In genomic region chr14:72709091-72709709, GRCm38 (mm10) we compare ENCODE assay signal across 8 mouse cellular contexts. TPM values are rescaled to one million over a fixed set of nuclear protein-coding genes. Genes with fewer than 3 reads are reported as not detected.
DNase-seq lines count a peak whose midpoint lies in the region; ATAC-seq and TF ChIP-seq lines count a peak whose summit lies in the region.

No protein-coding gene starts in this region.

- TF ChIP-seq RAD21 in MEL (IDR thresholded peaks at IDR 0.05; ENCODE audit: low read depth, low read length): no peak

- WGBS in intestine, embryonic 14.5 days: under 1% methylated on average over 51 of the region's 70 CpGs
- under 1% methylated on average over 43 of the region's 70 CpGs for WGBS in liver, embryonic 16.5 days (ENCODE audit: insufficient replicate concordance)
- WGBS in neural tube, embryonic 14.5 days: under 1% methylated on average over 64 of the region's 70 CpGs

- H3K9me3 ChIP-seq in MEL (replicated peaks; ENCODE audit: insufficient read depth, low read length): no peaks in the 10 kb centered on the region
- no peaks in the 10 kb centered on the region for H3K9me3 ChIP-seq in intestine, embryonic 14.5 days (ENCODE audit: control insufficient read depth, low read length)
- no peaks in the 10 kb centered on the region for H3K9me3 ChIP-seq in liver, embryonic 16.5 days (replicated peaks; ENCODE audit: control insufficient read depth, low read length)
- H3K9me3 ChIP-seq in neural tube, embryonic 14.5 days (ENCODE audit: control insufficient read depth, low read length): no peaks in the 10 kb centered on the region

- H3K27me3 ChIP-seq in MEL (ENCODE audit: control insufficient read depth in 1 of 2, insufficient read depth in 2 of 2, low read length in 2 of 2): no peaks in the 10 kb centered on the region
- peaks cover 9% of the 10 kb centered on the region; the same call in 1 of the 2 replicates for H3K27me3 ChIP-seq in intestine, embryonic 14.5 days (replicated peaks; ENCODE audit: control insufficient read depth, insufficient read depth, low read length)
- peaks cover 20% of the 10 kb centered on the region for H3K27me3 ChIP-seq in liver, embryonic 16.5 days (ENCODE audit: control insufficient read depth, insufficient read depth, low read depth, low read length)
- no peaks in the 10 kb centered on the region for H3K27me3 ChIP-seq in neural tube, embryonic 14.5 days (ENCODE audit: control insufficient read depth, insufficient read depth, low read length)

- H3K4me3 ChIP-seq in MEL (ENCODE audit: control insufficient read depth in 1 of 2, insufficient read depth in 1 of 2, low read depth in 2 of 2, low read length in 2 of 2): peak overlapping the region; percentile 71 to 89
- H3K4me3 ChIP-seq in intestine, embryonic 14.5 days (ENCODE audit: low read depth, low read length): peak overlapping the region; percentile 87
- H3K4me3 ChIP-seq in liver, embryonic 16.5 days (ENCODE audit: low read depth, low read length): peak overlapping the region; percentile 86
- peak overlapping the region; percentile 90 for H3K4me3 ChIP-seq in neural tube, embryonic 14.5 days (ENCODE audit: low read depth, low read length)

- peak overlapping the region; percentile 75 for H3K4me2 ChIP-seq in intestine, embryonic 14.5 days (ENCODE audit: low read length)
- H3K4me2 ChIP-seq in liver, embryonic 16.5 days (ENCODE audit: low read depth, low read length): peak overlapping the region; percentile 86
- peak overlapping the region; percentile 69 for H3K4me2 ChIP-seq in neural tube, embryonic 14.5 days (ENCODE audit: low read depth, low read length)

- peak overlapping the region; percentile 93 for H3K9ac ChIP-seq in MEL (ENCODE audit: control insufficient read depth, low read depth, low read length, poor library complexity, severe bottlenecking)
- H3K9ac ChIP-seq in intestine, embryonic 14.5 days (ENCODE audit: low read length): peak overlapping the region; percentile 91
- peak overlapping the region; percentile 87 for H3K9ac ChIP-seq in liver, embryonic 16.5 days (ENCODE audit: low read depth, low read length)
- H3K9ac ChIP-seq in neural tube, embryonic 14.5 days (replicated peaks; ENCODE audit: low read depth, low read length): peak overlapping the region; percentile 86

- H3K36me3 ChIP-seq in MEL (ENCODE audit: control insufficient read depth in 1 of 2, insufficient read depth in 2 of 2, low read length in 2 of 2): peaks cover 0 to 2% of the 10 kb centered on the region in 2 experiments; a peak in 1 of 4 replicates
- no peaks in the 10 kb centered on the region for H3K36me3 ChIP-seq in intestine, embryonic 14.5 days (ENCODE audit: control insufficient read depth, insufficient read depth, low read length)
- no peaks in the 10 kb centered on the region for H3K36me3 ChIP-seq in liver, embryonic 16.5 days (ENCODE audit: control insufficient read depth, insufficient read depth)
- H3K36me3 ChIP-seq in neural tube, embryonic 14.5 days (ENCODE audit: control insufficient read depth, insufficient read depth, low read length): no peaks in the 10 kb centered on the region

- TF ChIP-seq CTCF in MEL (IDR thresholded peaks at IDR 0.05 in 2 of 3, conservative IDR thresholded peaks at IDR 0.05 in 1 of 3; ENCODE audit: control insufficient read depth in 1 of 3, insufficient read depth in 1 of 3, low read depth in 2 of 3, low read length in 3 of 3, poor library complexity in 1 of 3, severe bottlenecking in 1 of 3): no peak

- DNase-seq in kidney, adult 11 months: peak; percentile 58
- no peak for DNase-seq in kidney, postnatal 4 days
- DNase-seq in MEL (ENCODE audit: low read depth, low spot score): peak; percentile 30
- DNase-seq in embryo, embryonic 11.5 days (ENCODE audit: low read depth, low spot score): peak; percentile 13
- no peak for DNase-seq in intestine, embryonic 14.5 days (ENCODE audit: low spot score)
- peak; percentile 70 for DNase-seq in yolk sac, embryonic 10.5 days (ENCODE audit: low spot score)

- H3K79me2 ChIP-seq in MEL (ENCODE audit: control insufficient read depth, insufficient read depth, low read length, poor library complexity): peaks cover 8% of the 10 kb centered on the region

- H3K27ac ChIP-seq in MEL (ENCODE audit: control insufficient read depth, low read depth, low read length): peak overlapping the region; percentile 42; the same call in 1 of the 2 replicates
- H3K27ac ChIP-seq in intestine, embryonic 14.5 days (ENCODE audit: low read depth): peak overlapping the region; percentile 85
- peak overlapping the region; percentile 85 for H3K27ac ChIP-seq in liver, embryonic 16.5 days (ENCODE audit: low read length)
- H3K27ac ChIP-seq in neural tube, embryonic 14.5 days (ENCODE audit: low read depth, low read length): peak overlapping the region; percentile 92

- TF ChIP-seq EP300 in MEL (IDR thresholded peaks at IDR 0.05; ENCODE audit: low read depth in 1 of 2, low read length in 2 of 2): no peak

- ATAC-seq in intestine, embryonic 14.5 days (replicated peaks; ENCODE audit: low FRiP score, low TSS enrichment, low read depth): peak; percentile 84
- ATAC-seq in liver, embryonic 16.5 days (ENCODE audit: low read depth): peak; percentile 82
- ATAC-seq in neural tube, embryonic 14.5 days (ENCODE audit: low read depth): peak; percentile 82

- H3K4me1 ChIP-seq in MEL (ENCODE audit: control insufficient read depth in 1 of 2, insufficient read depth in 2 of 2, low read length in 2 of 2): peaks cover 0 to 2% of the 10 kb centered on the region in 2 experiments; a peak in 1 of 4 replicates
- peaks cover 3% of the 10 kb centered on the region; the same call in 1 of the 2 replicates for H3K4me1 ChIP-seq in intestine, embryonic 14.5 days (replicated peaks; ENCODE audit: control insufficient read depth, insufficient read depth, low read length)
- peaks cover 7% of the 10 kb centered on the region for H3K4me1 ChIP-seq in liver, embryonic 16.5 days (ENCODE audit: control insufficient read depth, low read depth, low read length)
- H3K4me1 ChIP-seq in neural tube, embryonic 14.5 days (ENCODE audit: control insufficient read depth, insufficient read depth, low read length): no peaks in the 10 kb centered on the region

- TF ChIP-seq POLR2A in MEL (IDR thresholded peaks at IDR 0.05; ENCODE audit: control insufficient read depth in 1 of 2, insufficient read depth in 1 of 2, low read depth in 1 of 2, low read length in 2 of 2, poor library complexity in 1 of 2): no peak

TF ChIP-seq in MEL, 35 proteins besides CTCF, POLR2A, EP300 and RAD21:
- no peak for TF ChIP-seq MEF2A (IDR thresholded peaks at IDR 0.05; ENCODE audit: extremely low read depth, insufficient replicate concordance, low read depth, low read length, poor library complexity, severe bottlenecking)
- no peak for TF ChIP-seq JUND (IDR thresholded peaks at IDR 0.05; ENCODE audit: low read depth, low read length)
- no peak for TF ChIP-seq ZMIZ1 (IDR thresholded peaks at IDR 0.05; ENCODE audit: low read depth, low read length)
- TF ChIP-seq MYB (IDR thresholded peaks at IDR 0.05; ENCODE audit: low read depth, low read length): no peak
- TF ChIP-seq KAT2A (conservative IDR thresholded peaks at IDR 0.05; ENCODE audit: low read depth, low read length): no peak
- no peak for TF ChIP-seq ZNF384 (IDR thresholded peaks at IDR 0.05; ENCODE audit: low read depth, low read length)
- no peak for TF ChIP-seq ZC3H11A (IDR thresholded peaks at IDR 0.05; ENCODE audit: low read depth, low read length)

RNA-seq across cellular contexts. Expression of gene Fndc3a, which starts 0.6 kb away (rescaled TPM):
- 3.9 and 4.2 TPM in 2 replicates for total RNA-seq in MEL (2012; rRNA removed)
- 1 to 10 TPM in 1 of 2 experiments, not detected in 1; 9.0 TPM for polyA plus RNA-seq in MEL (2012; ENCODE audit: insufficient read depth in 1 of 2, insufficient read length in 2 of 2, low read depth in 1 of 2, low replicate concordance in 2 of 2, missing spikeins in 1 of 2)
- polyA plus RNA-seq in intestine, embryonic 14.5 days (2014; fragmentation: Nextera tagmentation; extraction: Ambion mirVana): 33.0 and 38.6 TPM in 2 replicates
- 12.8 and 14.2 TPM in 2 replicates for polyA plus RNA-seq in liver, embryonic 16.5 days (2015; fragmentation: Nextera tagmentation; extraction: Ambion mirVana)
- 41.7 and 63.3 TPM in 2 replicates for polyA plus RNA-seq in neural tube, embryonic 14.5 days (2014; fragmentation: Nextera tagmentation; extraction: Ambion mirVana)

Comparison
In these comparisons a context has a peak if more than half of its experiments do, and no peak if none do; other contexts are left out.
1. DNase-seq: peak in kidney, adult 11 months (single experiment), MEL (single experiment), embryo, embryonic 11.5 days (single experiment) and yolk sac, embryonic 10.5 days (single experiment); none in kidney, postnatal 4 days (0 of 2) and intestine, embryonic 14.5 days (single experiment).
2. H3K27ac ChIP-seq: peak in every context shown above with its lines; median percentile 92 in neural tube, embryonic 14.5 days; 85 in intestine, embryonic 14.5 days; 85 in liver, embryonic 16.5 days; 42 in MEL.
3. Peak in every context shown above with its lines, with median percentiles within 50 percentile points of each other: H3K4me3 ChIP-seq, H3K9ac ChIP-seq, ATAC-seq and H3K4me2 ChIP-seq.